Mouse (Mus musculus): ENCODE measurements around the gene Dennd5a.
A peak's percentile ranks its signal among the peaks of the same experiment; 100 is the strongest.

Dennd5a gene

DNA sequence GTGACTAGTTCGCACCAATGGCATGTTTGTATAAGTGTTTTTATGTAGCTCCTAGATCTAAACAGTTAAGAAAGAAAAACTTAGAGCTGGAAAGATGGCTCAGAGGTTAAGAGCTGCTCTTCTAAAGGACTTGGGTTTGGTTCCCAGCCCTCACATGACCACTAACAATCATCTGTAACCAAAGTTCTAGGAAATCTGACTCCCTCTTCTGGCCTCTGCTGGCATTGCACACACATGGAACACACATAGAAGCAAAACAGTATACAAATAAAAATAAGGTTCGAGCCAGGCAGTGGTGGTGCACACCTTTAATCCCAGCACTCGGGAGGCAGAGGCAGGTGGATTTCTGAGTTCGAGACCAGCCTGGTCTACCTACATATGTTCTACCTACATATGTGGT lies 3.4 kb upstream of the Dennd5a start:
- DNase-seq (ENCODE audit: low spot score): no peak

GRCm38 (mm10) chr7:109962596-109962995 lies 2.3 kb upstream of the Dennd5a start:
- no peak for DNase-seq (ENCODE audit: low spot score)

GRCm38 (mm10) chr7:109961570-109961969 lies 1.3 kb upstream of the Dennd5a start:
- DNase-seq (ENCODE audit: low spot score): peak; percentile 50

DNA sequence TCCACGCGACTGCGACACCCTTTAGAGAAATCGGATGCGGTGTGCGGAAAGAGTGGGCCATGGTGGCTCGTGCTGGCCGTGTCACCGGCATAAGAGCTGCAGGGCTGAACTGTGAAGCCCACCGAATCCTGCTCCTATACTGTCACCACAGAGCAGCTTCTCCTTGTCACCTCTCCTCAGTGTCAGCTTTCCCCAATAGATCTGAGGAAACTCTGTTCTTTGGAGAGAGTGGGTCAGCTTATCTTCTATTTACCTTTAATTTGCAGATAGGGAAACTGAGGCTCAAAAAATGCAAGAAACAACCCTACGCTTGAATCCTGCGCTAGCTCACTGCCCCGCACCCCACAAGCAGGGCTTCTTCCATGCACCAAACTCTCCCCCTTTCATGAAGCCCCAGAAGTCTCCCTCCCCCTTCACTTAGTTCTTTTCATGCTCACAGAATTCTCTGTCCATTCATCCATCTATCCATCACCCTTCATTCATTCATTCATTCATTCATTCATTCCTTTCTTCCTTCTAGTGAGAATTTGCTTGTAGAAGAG lies 414 bp upstream of the Dennd5a start:
- DNase-seq (ENCODE audit: low spot score): no peak

DNA sequence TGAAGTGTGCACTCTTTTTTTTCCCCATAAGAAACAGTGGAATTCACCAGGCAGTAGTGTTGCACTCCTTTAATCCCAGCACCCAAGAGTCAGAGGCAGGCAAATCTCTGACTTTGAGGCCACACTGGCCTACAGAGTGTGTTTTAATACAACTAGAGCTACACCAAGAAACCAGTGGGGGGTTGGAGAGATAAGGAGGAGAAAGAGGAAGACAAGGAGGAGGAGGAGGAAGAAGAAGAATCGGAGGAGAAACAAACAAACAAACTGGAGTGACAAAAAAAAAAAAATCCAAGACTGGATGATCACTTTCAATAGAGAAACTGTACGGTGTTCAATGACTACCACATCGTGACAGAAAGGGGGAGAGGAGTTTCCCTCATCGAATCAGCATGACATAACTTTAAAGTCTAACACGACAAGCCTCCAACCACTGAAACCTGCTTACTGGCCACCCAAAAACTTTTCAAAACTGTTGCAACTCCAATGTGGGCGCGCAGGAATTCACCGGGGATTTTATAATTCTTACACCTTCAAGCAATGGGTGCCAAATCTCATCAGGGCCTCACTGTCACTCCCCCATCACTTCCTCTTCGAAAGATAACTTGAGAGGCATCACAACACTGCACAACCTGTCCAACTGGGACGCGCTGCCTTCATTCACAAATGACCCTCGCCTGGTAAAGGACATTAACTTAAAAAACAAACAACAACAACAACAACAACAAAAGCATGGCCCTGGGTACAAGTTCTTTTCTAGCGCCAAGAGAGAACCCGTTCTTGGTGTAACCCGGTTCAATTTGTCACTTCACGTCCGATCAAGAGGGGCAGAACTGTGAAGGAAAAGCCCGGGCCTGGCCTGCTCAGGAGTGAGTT lies 1.2 kb downstream of the Dennd5a start:
- DNase-seq (ENCODE audit: low spot score): peak; percentile 56

- DNase-seq (ENCODE audit: low spot score): no peak
Observed at GRCm38 (mm10) chr7:109957996-109958789, 2.1 kb downstream of the Dennd5a start.

- DNase-seq (ENCODE audit: low spot score): no peak
Observed at GRCm38 (mm10) chr7:109954622-109955401, 5.5 kb downstream of the Dennd5a start.

DNA sequence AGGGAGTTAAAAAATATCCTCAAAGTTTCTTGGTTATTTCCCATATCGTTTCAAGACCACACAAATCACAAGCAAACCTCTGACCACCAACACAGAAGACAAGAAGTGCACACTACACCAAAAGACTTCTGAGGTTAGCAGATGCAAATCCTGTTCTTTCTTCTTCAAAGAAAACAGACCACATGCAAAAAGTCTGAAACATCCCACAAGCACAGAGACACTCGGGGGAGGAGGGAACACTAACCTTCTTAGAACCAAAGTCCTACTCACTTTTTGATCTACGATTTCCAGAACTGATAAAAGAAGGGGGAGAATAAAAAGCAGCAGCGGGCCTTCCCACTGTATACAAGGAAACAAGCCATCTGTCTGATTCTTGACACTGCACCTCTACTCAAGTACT lies 9.0 kb downstream of the Dennd5a start:
- DNase-seq (ENCODE audit: low spot score): no peak

DNA sequence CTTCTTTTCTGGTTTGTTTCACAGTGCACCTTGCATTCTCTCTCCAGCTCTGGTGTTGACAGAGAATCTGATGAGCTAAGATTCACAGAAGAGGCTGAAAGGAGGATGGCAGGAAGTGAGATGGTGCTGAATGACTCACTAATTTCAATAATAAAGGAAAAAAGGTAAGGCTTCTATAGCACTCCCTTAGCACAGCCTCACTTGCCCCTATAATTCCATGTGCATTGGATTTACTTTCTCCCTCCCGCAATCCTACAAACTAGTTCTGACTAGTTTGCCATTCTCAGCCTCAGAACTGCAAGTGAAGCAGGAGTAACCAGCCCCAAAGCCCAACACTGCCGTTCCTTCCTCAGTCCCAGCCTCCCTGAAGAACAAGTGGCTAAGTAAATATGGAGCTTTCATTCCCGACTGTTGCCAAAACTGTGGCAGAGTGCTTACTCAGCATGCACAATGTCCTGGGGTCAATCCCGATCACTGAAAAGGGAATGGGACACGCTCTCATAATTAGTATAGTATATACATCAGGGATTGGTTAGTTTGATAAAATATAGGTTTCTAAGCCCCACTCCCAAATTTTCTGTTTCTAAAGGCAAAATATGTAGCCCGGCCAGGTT lies 15.7 kb downstream of the Dennd5a start:
- no peak for DNase-seq (ENCODE audit: low spot score)

- no peak for DNase-seq (ENCODE audit: low spot score)
Observed at GRCm38 (mm10) chr7:109929628-109930027, 30.6 kb downstream of the Dennd5a start.

- no peak for DNase-seq (ENCODE audit: low spot score)
Observed at GRCm38 (mm10) chr7:109928365-109928764, 31.9 kb downstream of the Dennd5a start.

- DNase-seq (ENCODE audit: low spot score): no peak
Observed at GRCm38 (mm10) chr7:109924965-109925364, 35.3 kb downstream of the Dennd5a start.

GRCm38 (mm10) chr7:109922889-109923288 lies 37.4 kb downstream of the Dennd5a start:
- no peak for DNase-seq (ENCODE audit: low spot score)

DNA sequence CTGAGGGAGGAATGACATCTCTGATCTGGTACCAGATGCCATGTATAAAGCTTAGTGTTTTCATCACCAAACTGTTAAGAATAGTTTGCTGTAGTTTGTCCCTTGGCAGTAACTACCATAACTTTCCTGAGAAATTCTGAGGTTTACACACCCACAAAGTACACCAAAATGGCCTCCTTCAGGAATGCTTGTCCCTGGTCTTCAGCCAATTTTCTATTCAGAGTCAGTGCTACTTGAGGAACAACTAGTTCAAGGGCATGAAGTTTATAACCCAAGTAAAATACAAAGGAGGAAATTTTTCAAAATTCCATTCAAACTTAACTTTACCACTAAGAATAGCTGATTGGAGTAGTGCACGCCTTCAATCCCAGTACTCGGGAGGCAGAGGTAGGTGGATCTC lies 54.1 kb downstream of the Dennd5a start:
- no peak for DNase-seq (ENCODE audit: low spot score)

- DNase-seq (ENCODE audit: low spot score): no peak
Observed at GRCm38 (mm10) chr7:109900921-109901320, 59.3 kb downstream of the Dennd5a start.

DNA sequence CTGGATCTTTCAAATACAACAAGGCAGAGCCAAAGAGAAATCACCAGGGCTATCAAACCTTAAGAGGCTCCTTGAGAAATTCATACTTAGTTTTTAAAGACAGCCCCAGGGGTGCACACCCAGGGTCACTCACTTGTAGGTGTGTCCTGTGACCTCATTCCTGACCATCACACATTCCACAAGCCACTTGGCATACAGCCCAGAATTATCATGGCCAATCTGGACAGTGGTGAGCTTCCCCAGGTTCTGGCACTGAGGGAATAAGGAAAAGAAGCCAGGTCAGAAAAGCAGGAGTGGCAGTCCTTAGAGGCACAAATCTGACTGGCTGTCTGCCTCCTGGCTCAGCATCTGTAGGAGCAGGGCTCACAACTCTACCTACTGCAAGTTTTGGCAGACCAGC lies 61.4 kb downstream of the Dennd5a start:
- DNase-seq (ENCODE audit: low spot score): no peak

GRCm38 (mm10) chr7:109892530-109892929 lies 67.7 kb downstream of the Dennd5a start:
- DNase-seq (ENCODE audit: low spot score): peak; percentile 85

DNA sequence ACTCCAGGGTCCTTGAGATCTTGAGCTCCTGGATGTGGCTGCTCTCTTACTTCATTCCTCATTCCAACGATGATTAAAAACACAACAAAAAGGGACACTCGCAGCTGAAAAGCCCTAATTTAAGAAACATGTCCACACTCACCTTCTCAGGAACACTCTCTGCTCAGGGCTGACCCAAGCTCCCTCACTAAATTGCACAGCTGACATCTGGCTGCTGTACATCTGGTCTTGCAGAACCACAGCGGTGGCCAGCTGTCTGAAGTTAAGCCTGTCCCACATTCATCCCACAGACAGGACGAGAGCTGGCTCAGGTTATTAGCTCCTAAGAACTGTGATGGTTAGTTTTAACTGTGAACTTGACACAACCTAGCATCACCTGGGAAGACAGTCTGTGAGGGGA lies 68.5 kb downstream of the Dennd5a start:
- DNase-seq (ENCODE audit: low spot score): no peak

- DNase-seq (ENCODE audit: low spot score): no peak
Observed at GRCm38 (mm10) chr7:109890256-109890655, 70.0 kb downstream of the Dennd5a start.

DNA sequence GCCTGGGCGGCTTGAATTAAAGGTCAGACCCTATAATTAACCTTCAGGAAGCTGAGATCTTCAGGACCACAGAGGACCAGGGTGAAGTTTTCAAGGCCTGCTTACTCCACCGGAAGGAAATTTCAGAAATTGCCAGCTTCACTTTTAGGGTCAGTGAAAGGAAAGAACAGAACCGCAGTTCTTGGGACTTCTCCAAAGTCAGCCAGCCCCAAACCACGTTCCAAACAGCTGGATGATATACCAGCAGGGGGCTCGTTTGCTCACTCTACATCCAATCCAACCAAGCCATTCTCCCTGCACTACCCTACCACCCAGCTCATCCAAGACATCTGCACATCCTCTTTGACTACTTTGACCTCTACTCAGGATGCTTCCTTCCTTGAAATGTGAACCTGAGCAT lies 71.0 kb downstream of the Dennd5a start:
- DNase-seq (ENCODE audit: low spot score): no peak

DNA sequence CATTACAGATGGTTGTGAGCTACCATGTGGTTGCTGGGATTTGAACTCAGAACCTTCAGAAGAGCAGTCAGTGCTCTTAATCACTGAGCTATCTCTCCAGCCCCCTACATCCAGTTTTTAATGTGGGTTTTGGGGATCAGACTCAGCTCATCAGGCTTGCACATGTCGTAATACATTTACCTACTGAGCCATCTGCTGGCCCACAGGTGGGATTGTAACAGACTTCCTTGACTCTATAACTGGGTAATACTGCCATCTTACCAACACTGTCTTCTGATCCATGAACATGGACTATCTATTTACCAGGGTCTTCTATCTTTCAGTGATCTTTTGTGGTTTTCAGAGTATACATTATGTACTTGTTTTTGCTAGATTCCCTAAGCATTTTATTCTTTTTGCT lies 74.0 kb downstream of the Dennd5a start:
- DNase-seq (ENCODE audit: low spot score): no peak

GRCm38 (mm10) chr7:109882574-109882973 lies 77.7 kb downstream of the Dennd5a start:
- no peak for DNase-seq (ENCODE audit: low spot score)

Data from testis, postnatal 10 days (tissue).